Mouse (Mus musculus) retina, postnatal 7 days (tissue): ENCODE results near the gene Tmem253.
"Not testable (repeated sequence)": the region's sequence is repeated elsewhere in the genome, so short reads cannot be mapped to it uniquely, and the experiment has no call there.

ENCODE experiments used
- DNase-seq: peaks from one replicate; pipeline ENCODE4 v3.0.0-alpha.2; 2012; ENCODE audit warnings: low read depth, low spot score

Gene Tmem253

GRCm38 (mm10) chr14:52021568-52022212, 6.2 kb downstream of the Tmem253 start:
- DNase-seq: no peak

GRCm38 (mm10) chr14:52022244-52022708, 6.8 kb downstream of the Tmem253 start:
- no peak for DNase-seq

- peak; percentile 75 for DNase-seq
These were observed 7.4 kb downstream of the Tmem253 start for GRCm38 (mm10) chr14:52022709-52023459.

GRCm38 (mm10) chr14:52024133-52024532, 8.7 kb downstream of the Tmem253 start:
- no peak for DNase-seq

GRCm38 (mm10) chr14:52026342-52026741, 10.9 kb downstream of the Tmem253 start:
- DNase-seq: no peak

GRCm38 (mm10) chr14:52035926-52036325, 20.5 kb downstream of the Tmem253 start:
- DNase-seq: no peak

- no peak for DNase-seq
These were observed 23.9 kb downstream of the Tmem253 start for GRCm38 (mm10) chr14:52039332-52039731.

- DNase-seq: not testable (repeated sequence)
These were observed 26.9 kb downstream of the Tmem253 start, which contains the start of gene Olfr221 for GRCm38 (mm10) chr14:52042359-52042758. Olfr221 (minus strand) TSS chr14:52042459.

- DNase-seq: no peak
These were observed 28.0 kb downstream of the Tmem253 start for GRCm38 (mm10) chr14:52043446-52043845.

- DNase-seq: peak; percentile 20
These were observed 29.6 kb downstream of the Tmem253 start for GRCm38 (mm10) chr14:52044901-52045678.

- no peak for DNase-seq
These were observed 30.6 kb downstream of the Tmem253 start for GRCm38 (mm10) chr14:52045966-52046565.

- DNase-seq: not testable (repeated sequence)
These were observed 37.3 kb downstream of the Tmem253 start for GRCm38 (mm10) chr14:52052720-52053119.

- DNase-seq: no peak
These were observed 44.5 kb downstream of the Tmem253 start for GRCm38 (mm10) chr14:52059982-52060381.

- no peak for DNase-seq
These were observed 45.3 kb downstream of the Tmem253 start for GRCm38 (mm10) chr14:52060800-52061199.

- DNase-seq: no peak
These were observed 46.3 kb downstream of the Tmem253 start for GRCm38 (mm10) chr14:52061798-52062197.

GRCm38 (mm10) chr14:52066135-52066534, 50.7 kb downstream of the Tmem253 start:
- no peak for DNase-seq
